Mouse (Mus musculus): ENCODE results near the gene Tulp1. TPM values are rescaled to one million over a fixed set of nuclear protein-coding genes. Genes with fewer than 3 reads are reported as not detected.
"Not testable (repeated sequence)": the region's sequence is repeated elsewhere in the genome, so short reads cannot be mapped to it uniquely, and the experiment has no call there.

Gene Tulp1
- polyA plus RNA-seq, 1 experiment from 2014 or later = 2.1 TPM

- peaks cover 86% of the 10 kb centered on the region for H3K27me3 ChIP-seq
- no peaks in the 10 kb centered on the region for H3K36me3 ChIP-seq
- no peak for ATAC-seq (ENCODE audit: low FRiP score)
- peak overlapping the region; percentile 57 for H3K4me2 ChIP-seq
- H3K27ac ChIP-seq = no peak overlapping the region
- H3K4me3 ChIP-seq = peak overlapping the region; percentile 36
- no peaks in the 10 kb centered on the region for H3K9me3 ChIP-seq
- peaks cover 27% of the 10 kb centered on the region for H3K4me1 ChIP-seq (replicated peaks)
- H3K9ac ChIP-seq = peak overlapping the region; percentile 58; the same call in 1 of the 2 replicates
- WGBS = 1% methylated on average over 25 of the region's 25 CpGs
Observed at GRCm38 (mm10) chr17:28362653-28363292, 2.2 kb downstream of the Tulp1 start.

- Histone ChIP-seq H3K27me3 (peaks cover 88% of the 10 kb centered on the region), H3K4me3 (peak overlapping the region; percentile 36), H3K36me3 (no peaks in the 10 kb centered on the region), H3K4me1 (replicated peaks) (peaks cover 27% of the 10 kb centered on the region), H3K9me3 (no peaks in the 10 kb centered on the region), H3K27ac (no peak overlapping the region), H3K9ac (peak overlapping the region; percentile 58; the same call in 1 of the 2 replicates), H3K4me2 (peak overlapping the region; percentile 57)
- 32% methylated on average over 11 of the region's 11 CpGs for WGBS
- no peak for ATAC-seq (ENCODE audit: low FRiP score)
Observed at GRCm38 (mm10) chr17:28361921-28362652, 2.9 kb downstream of the Tulp1 start.

DNA sequence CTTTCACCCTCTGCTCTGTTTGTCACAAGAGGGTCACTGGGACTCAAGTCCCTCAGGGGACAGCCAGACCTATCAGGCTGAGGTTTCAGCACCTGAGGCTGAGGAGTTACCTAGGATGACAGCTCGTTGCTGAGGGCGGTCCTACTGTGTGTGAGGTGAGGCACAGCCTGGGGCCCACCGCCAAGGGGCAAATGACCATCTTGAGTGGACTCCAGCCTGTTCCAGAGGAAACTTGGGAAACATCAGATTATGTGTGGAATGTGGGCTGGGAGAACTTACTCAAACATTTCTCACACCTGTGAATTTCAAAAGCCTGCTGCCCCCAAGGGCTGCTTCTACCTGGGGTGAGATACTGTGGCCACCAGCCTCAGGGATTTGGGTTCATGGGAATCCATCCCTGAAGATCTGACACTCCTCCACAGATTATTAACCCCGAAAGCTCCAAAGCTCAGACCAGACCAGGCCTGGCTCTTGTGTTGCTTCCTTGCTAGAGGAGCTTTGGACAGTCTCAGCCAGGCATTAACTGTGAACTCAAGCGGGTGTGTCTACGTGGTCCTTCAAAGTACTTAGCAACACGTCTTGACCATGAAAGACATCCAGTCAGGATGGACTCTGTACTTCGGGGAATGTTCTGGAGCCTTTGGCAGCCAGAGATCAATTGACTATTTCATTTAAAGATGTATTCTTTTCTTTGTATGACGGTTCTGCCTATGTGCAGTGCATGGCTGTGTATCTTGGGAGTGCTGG is 4.3 kb downstream of the Tulp1 start:
- no peaks in the 10 kb centered on the region for H3K9me3 ChIP-seq
- no peak overlapping the region for H3K4me3 ChIP-seq
- no peak overlapping the region for H3K9ac ChIP-seq
- H3K27ac ChIP-seq = no peak overlapping the region
- WGBS = 80% methylated on average over 9 of the region's 9 CpGs
- ATAC-seq (ENCODE audit: low FRiP score) = no peak
- H3K36me3 ChIP-seq = no peaks in the 10 kb centered on the region
- peaks cover 83% of the 10 kb centered on the region for H3K27me3 ChIP-seq
- H3K4me1 ChIP-seq (replicated peaks) = peaks cover 27% of the 10 kb centered on the region
- no peak overlapping the region for H3K4me2 ChIP-seq

DNA sequence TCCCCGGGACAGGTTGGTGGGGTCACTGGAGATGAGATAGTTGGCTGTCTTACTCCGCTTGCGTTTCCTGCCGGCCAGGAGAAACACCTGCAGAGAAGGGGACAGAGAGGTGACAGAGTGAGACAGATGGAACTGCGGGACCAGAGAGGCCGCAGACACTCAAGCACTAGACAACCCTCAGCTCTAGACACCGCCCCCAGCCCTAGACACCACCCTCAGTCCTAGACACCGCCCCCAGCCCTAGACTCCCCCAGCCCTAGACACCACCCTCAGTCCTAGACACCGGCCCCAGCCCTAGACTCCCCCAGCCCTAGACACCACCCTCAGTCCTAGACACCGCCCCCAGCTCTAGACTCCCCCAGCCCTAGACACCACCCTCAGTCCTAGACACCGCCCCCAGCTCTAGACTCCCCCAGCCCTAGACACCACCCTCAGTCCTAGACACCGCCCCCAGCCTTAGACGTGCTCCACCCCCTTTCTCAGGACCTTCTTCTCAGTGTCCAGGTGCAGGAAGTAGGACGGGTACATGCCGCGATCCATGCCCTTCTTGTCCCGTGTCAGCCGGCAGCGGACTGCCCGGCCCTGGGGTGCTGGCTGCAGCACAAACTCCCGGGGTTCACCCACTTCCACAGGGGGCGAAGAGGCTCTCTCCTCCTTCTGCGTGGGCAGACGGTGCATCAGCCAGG is 6.3 kb downstream of the Tulp1 start:
- not testable (repeated sequence) for H3K4me3 ChIP-seq; H3K9me3 ChIP-seq; H3K36me3 ChIP-seq; H3K27ac ChIP-seq; H3K4me2 ChIP-seq; H3K9ac ChIP-seq; ATAC-seq (ENCODE audit: low FRiP score)
- H3K4me1 ChIP-seq (replicated peaks) = peaks cover 17% of the 10 kb centered on the region
- WGBS = 16% methylated on average over 21 of the region's 24 CpGs
- peaks cover 67% of the 10 kb centered on the region for H3K27me3 ChIP-seq

- Histone ChIP-seq H3K4me3 (no peak overlapping the region), H3K4me1 (replicated peaks) (peaks cover 8% of the 10 kb centered on the region), H3K27me3 (peaks cover 67% of the 10 kb centered on the region), H3K27ac (no peak overlapping the region), H3K4me2 (no peak overlapping the region), H3K9ac (no peak overlapping the region), H3K36me3 (no peaks in the 10 kb centered on the region), H3K9me3 (no peaks in the 10 kb centered on the region)
- WGBS = 90% methylated on average over 12 of the region's 12 CpGs
- no peak for ATAC-seq (ENCODE audit: low FRiP score)
Observed at GRCm38 (mm10) chr17:28355871-28356270, 9.2 kb downstream of the Tulp1 start.

DNA sequence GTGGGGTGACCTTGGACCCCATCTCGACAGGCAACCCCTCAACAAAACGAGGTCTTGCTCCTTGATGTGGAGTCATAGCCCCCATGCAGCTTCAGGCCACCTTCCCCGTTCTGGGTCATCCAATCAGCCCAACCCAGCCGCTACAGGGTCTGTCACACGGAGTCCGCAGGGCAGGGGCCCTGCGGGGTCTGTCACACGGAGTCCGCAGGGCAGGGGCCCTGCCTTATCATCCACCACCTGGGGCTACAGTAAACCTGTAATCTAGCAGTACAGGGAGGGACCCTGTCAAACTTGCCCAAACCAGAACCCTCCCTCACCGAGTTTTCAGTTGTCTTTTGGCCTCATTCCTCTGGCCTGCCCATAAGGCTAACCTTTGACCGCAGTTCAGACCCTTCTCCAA is 13.0 kb downstream of the Tulp1 start:
- Histone ChIP-seq H3K9me3 (no peaks in the 10 kb centered on the region), H3K9ac (no peak overlapping the region), H3K4me3 (no peak overlapping the region), H3K27ac (no peak overlapping the region), H3K36me3 (no peaks in the 10 kb centered on the region), H3K4me2 (no peak overlapping the region; the same call in 1 of the 2 replicates), H3K27me3 (peaks cover 62% of the 10 kb centered on the region), H3K4me1 (replicated peaks) (peaks cover 37% of the 10 kb centered on the region)
- no peak for ATAC-seq (ENCODE audit: low FRiP score)
- 10% methylated on average over 11 of the region's 11 CpGs for WGBS

GRCm38 (mm10) chr17:28351353-28351890 is 13.6 kb downstream of the Tulp1 start:
- peaks cover 66% of the 10 kb centered on the region for H3K27me3 ChIP-seq
- no peaks in the 10 kb centered on the region for H3K9me3 ChIP-seq
- H3K36me3 ChIP-seq = no peaks in the 10 kb centered on the region
- H3K4me3 ChIP-seq = peak overlapping the region; percentile 57
- peak overlapping the region; percentile 62; the same call in 1 of the 2 replicates for H3K27ac ChIP-seq
- peak; percentile 26; the same call in 1 of the 2 replicates for ATAC-seq (ENCODE audit: low FRiP score)
- 1% methylated on average over 29 of the region's 29 CpGs for WGBS
- peaks cover 37% of the 10 kb centered on the region for H3K4me1 ChIP-seq (replicated peaks)
- H3K9ac ChIP-seq = peak overlapping the region; percentile 65
- peak overlapping the region; percentile 84 for H3K4me2 ChIP-seq

DNA sequence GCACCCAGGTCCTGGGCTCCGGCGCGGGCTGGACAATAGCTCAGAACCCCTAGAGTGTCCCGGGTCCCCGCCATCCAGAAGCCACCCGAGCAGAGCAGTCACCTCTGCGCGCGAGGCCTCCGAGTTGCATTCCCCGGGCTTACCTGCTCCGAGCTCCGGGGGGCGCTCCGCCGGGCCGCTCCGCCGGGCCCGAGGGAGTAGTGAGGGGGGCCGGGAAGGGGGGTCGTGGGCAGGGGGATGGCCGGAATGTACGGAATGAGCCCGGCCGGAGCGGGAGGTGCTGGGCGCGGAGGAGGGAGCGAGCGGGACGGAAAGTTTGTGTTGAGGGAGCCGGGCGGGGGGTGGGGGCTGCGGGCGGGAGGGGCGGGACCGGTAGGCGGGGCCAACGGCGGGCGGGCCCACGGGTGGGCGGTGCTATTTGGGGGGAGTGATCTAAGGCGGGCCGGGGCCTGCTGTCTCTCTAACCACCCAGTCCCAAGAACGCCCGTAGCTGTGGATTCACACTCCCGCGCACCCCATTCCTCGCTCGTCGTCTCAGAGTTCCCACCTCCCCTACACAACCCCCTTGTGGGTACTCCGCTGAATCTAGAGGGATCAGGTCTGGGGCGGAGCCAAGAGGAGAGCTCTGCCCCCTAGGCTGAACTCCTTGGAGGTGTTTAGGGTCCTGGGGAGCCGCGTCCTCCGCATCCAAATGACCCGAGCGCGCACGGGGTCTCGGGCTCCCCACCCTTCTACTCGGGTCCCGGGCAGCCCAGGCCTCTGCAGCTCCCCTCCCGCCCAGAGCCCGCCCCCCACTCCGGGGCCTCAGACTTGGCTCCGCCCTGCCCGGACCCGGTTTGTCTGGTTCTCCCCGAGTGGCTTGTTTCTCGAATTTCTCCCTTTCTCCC is 14.3 kb downstream of the Tulp1 start, which contains the start of gene Tead3:
Gene Tead3 (minus strand): TSS at position 352 of the 887 bp plus-strand sequence.
- H3K9me3 ChIP-seq = no peaks in the 10 kb centered on the region
- H3K4me3 ChIP-seq = peak within 1 kb of the TSS; percentile 57
- ATAC-seq (ENCODE audit: low FRiP score) = peak; percentile 69
- under 1% methylated on average over 60 of the region's 73 CpGs for WGBS
- H3K27ac ChIP-seq = peak within 1 kb of the TSS; percentile 62
- H3K4me2 ChIP-seq = peak within 1 kb of the TSS; percentile 84
- no peaks in the 10 kb centered on the region for H3K36me3 ChIP-seq
- peak within 1 kb of the TSS; percentile 78 for H3K9ac ChIP-seq
- peaks cover 73% of the 10 kb centered on the region for H3K27me3 ChIP-seq
- H3K4me1 ChIP-seq (replicated peaks) = peaks cover 43% of the 10 kb centered on the region

GRCm38 (mm10) chr17:28349901-28350465 is 15.0 kb downstream of the Tulp1 start:
- H3K4me3 ChIP-seq = peak overlapping the region; percentile 57
- WGBS = under 1% methylated on average over 54 of the region's 54 CpGs
- peak; percentile 42 for ATAC-seq (ENCODE audit: low FRiP score)
- no peaks in the 10 kb centered on the region for H3K36me3 ChIP-seq
- no peaks in the 10 kb centered on the region for H3K9me3 ChIP-seq
- H3K9ac ChIP-seq = peak overlapping the region; percentile 78
- H3K27me3 ChIP-seq = peaks cover 79% of the 10 kb centered on the region
- peaks cover 51% of the 10 kb centered on the region for H3K4me1 ChIP-seq (replicated peaks)
- peak overlapping the region; percentile 62 for H3K27ac ChIP-seq
- peak overlapping the region; percentile 84 for H3K4me2 ChIP-seq

GRCm38 (mm10) chr17:28349264-28349880 is 15.7 kb downstream of the Tulp1 start:
- H3K4me2 ChIP-seq = peak overlapping the region; percentile 84
- no peak overlapping the region; the same call in 1 of the 2 replicates for H3K27ac ChIP-seq
- peaks cover 86% of the 10 kb centered on the region for H3K27me3 ChIP-seq
- WGBS = 19% methylated on average over 12 of the region's 13 CpGs
- H3K9me3 ChIP-seq = no peaks in the 10 kb centered on the region
- no peaks in the 10 kb centered on the region for H3K36me3 ChIP-seq
- ATAC-seq (ENCODE audit: low FRiP score) = no peak
- peak overlapping the region; percentile 57 for H3K4me3 ChIP-seq
- H3K4me1 ChIP-seq (replicated peaks) = peaks cover 57% of the 10 kb centered on the region
- H3K9ac ChIP-seq = peak overlapping the region; percentile 78
